Mouse (Mus musculus): Measurements from ENCODE around the gene Taar7e.
"Not testable (repeated sequence)": the region's sequence is repeated elsewhere in the genome, so short reads cannot be mapped to it uniquely, and the experiment has no call there.

Taar7e gene

DNA sequence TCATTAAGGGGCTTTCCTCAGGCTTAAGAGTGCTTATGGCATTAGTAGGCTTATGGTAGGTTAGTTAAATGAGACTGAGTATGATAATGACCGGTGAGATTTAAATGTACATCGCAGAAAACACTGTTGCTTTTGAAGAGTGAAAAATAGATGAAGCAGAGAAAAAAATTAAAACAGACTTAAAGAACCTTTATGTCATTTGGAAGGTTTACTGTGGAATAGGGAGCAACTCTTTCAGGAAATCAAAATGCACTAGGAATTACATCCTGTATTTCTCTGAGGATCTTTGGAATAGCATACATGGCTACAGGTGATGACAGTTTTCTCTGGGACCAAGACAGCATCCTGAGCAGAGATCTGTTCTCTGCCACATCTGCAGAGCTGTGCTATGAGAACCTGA lies at the start of gene Taar7e:
TSS of gene Taar7e (plus strand) at position 301 of the 400 bp plus-strand sequence.
- DNase-seq: no peak

GRCm38 (mm10) chr10:23993381-23993780 lies 44.0 kb upstream of the Taar7e start, which contains the start of gene Taar7a:
TSS of gene Taar7a (minus strand) at chr10:23993481.
- DNase-seq: no peak

DNA sequence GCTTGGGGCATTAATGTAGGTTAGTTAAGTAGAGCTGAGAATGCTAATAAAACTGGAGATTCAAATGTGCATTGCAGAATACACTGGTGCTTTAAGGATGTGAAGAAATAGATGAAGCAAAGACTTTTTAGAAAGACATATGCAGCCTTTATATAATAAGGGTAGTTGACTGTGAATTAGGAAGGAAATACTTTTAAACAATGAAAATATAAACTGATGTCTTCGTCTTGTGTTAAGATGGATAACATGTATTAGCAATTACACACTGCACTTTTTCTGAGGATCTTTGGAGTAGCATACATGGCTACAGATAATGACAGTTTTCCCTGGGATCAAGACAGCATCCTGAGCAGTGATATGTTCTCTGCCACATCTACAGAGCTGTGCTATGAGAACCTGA lies 37.8 kb upstream of the Taar7e start, which contains the start of gene Taar7b:
TSS of gene Taar7b (plus strand) at position 301 of the 400 bp plus-strand sequence.
- DNase-seq: no peak

GRCm38 (mm10) chr10:24006442-24006841 lies 31.0 kb upstream of the Taar7e start:
- no peak for DNase-seq

DNA sequence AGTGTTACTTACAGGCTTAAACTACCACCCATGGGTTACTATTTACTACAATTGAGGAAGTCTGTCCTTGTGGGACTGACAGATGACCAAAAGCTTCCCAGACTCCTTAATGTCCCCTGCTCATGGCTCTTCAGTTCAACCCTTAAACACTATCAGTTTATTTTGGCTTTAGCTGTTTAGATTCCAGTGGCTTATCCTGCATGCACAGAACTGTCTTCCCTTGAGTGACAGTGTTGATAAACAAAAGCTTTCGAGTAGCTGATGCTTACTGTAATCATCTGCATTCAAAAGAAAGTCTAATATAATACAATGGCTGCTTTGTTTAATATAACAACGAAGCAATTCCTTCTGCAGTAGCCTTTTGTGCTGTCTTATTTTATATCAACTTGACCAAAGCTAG lies 30.4 kb upstream of the Taar7e start:
- DNase-seq: no peak

DNA sequence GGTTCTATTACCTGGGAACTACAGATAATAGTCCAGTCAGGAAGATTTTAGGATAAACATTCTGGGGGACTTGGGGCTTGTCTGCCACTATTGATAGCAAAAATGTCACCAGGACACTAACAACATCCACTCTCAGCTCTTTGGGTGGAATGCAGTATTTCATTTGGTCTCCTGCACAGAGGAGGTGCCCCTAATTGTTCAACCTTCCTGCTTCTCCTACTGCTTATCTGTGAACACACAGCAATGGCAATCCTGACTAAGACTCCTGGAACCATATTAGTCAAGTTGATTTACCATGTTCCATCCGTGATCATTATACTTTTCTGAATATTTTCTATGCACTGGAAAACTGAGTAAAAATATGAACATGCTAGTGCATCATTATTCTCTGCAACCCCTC lies 29.3 kb upstream of the Taar7e start:
- DNase-seq: no peak

DNA sequence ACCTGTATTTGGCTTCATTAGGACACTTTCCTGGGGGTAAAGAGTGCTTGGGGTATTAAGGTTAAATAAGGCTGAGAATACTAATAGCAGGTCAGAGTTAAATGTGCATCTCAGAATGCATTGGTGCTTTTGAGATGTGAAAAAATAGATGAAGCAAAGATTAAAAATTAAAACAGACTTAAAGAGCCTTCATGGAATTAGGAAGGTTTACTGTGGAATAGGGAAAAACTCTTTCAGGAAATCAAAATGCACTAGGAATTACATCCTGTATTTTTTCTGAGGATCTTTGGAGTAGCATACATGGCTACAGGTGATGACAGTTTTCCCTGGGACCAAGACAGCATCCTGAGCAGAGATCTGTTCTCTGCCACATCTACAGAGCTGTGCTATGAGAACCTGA lies 10.5 kb upstream of the Taar7e start, which contains the start of gene Taar7d:
TSS of gene Taar7d (plus strand) at position 301 of the 400 bp plus-strand sequence.
- DNase-seq: no peak

DNA sequence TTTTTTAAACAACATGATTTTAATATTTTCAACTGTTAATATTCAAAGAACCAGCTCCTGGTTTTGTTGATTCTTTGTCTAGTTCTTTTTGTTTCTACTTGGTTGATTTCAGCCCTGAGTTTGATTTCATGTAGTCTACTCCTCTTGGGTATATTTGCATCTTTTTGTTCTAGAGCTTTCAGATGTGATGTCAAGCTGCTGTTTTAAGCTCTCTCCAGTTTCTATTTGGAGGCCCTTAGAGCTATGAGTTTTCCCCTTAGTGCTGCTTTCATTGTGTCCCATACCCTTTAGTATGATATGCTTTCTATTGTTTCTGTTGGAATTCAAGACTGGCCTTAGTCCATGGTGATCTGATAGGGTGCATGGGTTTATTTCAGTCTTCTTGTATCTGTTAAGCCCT lies 6.1 kb upstream of the Taar7e start:
- DNase-seq: no peak

DNA sequence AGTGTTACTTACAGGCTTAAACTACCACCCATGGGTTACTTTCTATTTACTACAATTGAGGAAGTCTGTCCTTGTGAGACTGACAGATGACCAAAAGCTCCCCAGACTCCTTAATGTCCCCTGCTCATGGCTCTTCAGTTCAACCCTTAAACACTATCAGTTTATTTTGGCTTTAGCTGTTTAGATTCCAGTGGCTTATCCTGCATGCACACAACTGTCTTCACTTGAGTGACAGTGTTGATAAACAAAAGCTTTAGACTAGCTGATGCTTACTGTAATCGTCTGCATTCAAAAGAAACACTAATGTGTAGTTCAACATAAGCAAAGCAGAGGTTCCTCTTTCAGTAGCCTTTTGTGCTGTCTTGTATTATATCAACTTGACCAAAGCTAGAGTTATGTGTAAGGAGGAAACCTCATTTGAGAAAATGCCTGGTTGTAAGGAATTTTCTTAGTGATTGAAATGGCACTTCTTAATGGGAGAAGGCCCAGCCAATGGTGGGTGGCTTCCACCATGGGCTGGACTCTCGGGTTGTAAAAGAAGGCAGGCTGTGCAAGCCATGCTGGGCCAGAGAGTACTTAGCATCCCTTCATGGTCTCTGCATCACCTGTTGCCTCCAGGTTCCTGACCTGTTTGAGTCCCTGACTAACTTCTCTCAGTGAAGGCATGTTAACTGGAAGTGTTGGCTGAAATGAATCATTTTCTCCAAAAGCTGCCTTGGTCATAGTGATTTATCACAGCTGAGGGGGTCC lies 2.9 kb downstream of the Taar7e start:
- DNase-seq: no peak

DNA sequence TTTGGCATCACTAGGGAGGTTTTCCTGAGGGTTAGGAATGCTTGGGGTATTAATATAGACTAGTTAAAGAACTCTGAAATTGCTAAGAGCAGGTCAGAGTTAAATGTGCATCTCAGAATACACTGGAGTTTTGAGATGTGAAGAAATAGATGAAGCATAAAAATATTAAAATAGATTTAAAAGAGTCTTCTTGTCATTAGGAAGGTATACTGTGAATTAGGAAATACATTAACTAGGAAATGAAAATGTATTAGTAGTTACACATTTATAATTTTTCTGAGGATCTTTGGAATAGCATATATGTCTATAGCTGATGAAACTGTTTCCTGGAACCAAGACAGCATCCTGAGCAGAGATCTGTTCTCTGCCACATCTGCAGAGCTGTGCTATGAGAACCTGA lies 11.8 kb downstream of the Taar7e start, which contains the start of gene Taar7f:
TSS of gene Taar7f (plus strand) at position 301 of the 400 bp plus-strand sequence.
- DNase-seq: no peak

GRCm38 (mm10) chr10:24052039-24052438 lies 14.6 kb downstream of the Taar7e start:
- no peak for DNase-seq

- no peak for DNase-seq
These were observed 21.6 kb downstream of the Taar7e start for GRCm38 (mm10) chr10:24058986-24059385.

DNA sequence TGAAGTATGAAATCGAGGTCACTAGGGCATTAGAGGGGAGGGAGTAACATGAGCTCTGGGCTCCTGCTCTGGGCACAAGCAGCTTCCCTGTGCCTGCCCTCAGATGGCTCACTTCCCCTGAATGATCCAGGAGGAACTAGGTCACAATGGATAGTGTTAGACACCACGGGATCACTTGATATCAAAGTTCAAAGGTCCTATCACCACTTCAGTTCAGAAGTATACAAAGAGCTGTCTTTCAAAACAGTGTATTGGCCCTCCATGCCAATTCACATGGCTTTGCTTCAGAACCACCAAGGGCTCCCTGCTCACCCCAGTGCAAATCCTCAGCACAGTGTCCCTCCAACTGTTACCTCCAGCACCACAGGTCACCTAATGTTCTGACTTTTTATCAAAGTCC lies 37.3 kb downstream of the Taar7e start:
- DNase-seq: not testable (repeated sequence)

GRCm38 (mm10) chr10:24076200-24076599 lies 38.8 kb downstream of the Taar7e start, which contains the start of gene Taar8a:
TSS of gene Taar8a (plus strand) at chr10:24076500.
- DNase-seq: not testable (repeated sequence)

- peak; percentile 35 for DNase-seq
These were observed 42.8 kb downstream of the Taar7e start for GRCm38 (mm10) chr10:24080166-24080565.

DNA sequence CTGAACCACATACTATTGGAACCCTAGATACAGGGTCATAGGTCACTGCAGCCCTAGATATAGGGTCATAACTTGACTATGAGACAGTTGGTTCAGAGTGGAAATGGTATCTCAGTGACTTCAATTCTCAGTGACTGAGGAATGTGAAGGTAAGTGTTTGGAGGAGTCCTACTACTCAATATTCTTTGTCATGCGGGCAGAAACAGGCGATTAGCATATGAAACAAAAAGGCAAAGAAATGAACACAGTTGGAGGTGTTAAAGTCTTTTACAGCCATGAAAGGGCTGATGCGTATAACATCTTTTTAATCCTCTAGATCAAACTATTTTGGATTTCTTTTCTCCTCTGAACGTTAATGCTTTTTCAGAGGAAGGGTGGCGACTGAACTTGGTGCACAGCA lies 48.5 kb downstream of the Taar7e start:
- no peak for DNase-seq

DNA sequence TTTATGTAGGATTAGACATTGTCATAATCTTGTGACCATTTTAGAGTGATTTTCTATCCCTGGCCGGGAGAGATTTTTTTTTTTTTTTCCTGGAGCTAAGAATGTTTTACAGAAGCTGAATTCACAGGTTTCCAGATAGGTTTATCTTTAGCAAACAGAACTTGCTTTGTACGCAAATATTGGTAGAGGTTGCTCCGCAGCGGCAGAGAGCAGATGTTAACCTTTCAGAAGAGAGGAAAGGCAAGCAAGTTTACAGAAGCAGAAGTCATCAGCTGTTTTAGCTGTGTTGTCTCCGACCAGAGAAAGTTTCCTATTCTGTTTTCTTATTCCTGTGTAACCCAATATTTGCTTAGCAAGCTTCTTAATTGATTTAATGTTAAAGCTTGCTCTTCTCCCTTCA lies 49.1 kb downstream of the Taar7e start:
- DNase-seq: no peak

DNA sequence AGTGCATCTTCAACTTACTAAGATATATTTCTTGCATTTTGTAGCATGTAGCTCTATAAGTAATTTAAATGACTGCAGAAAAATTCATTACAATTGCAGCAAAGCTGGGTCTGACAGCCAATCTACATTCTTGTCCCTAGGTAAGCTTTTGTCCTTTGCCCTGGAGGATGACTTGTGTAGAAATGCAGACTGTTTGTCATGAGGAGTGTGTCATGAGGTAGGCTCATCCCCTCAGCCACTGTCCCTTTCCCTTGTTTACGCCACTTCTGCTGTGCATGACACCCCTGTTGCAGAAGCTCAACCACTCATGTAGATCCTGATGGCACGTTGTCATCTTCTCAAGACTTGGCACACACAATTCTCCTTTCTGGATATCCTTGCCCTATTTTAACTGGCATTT lies 49.8 kb downstream of the Taar7e start:
- DNase-seq: no peak
